Mouse (Mus musculus): ENCODE results near the gene Kiss1.

GRCm38 (mm10) chr1:133316577-133316976 lies 5.1 kb upstream of the Kiss1 start:
- TF ChIP-seq POLR2A (IDR thresholded peaks at IDR 0.05; ENCODE audit: insufficient read depth, low read depth, low read length), result no peak
- TF ChIP-seq CTCF (IDR thresholded peaks at IDR 0.05; ENCODE audit: insufficient read depth, low read depth, low read length), result no peak
